Mouse (Mus musculus): ENCODE measurements around the gene Rptor.

Gene Rptor

DNA sequence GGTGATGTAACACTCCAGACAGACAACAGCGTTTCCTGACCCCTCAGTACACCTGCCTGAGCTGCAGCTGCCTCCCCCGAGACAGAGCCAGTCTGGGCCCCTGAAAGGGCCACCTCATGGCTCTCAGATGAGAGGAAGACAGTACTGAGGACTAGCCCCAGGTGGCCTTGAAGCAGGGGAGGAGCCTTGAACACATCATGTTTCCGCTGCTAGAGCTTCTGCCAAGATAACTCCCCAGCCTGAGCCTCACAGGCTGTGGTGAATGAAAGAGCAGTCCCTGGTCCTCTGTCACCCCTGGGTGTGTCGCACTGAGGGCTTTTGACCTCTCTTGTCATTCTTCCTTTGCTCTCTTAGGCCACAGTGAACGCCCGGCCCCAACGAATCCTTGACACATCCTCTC is 268.4 kb downstream of the Rptor start:
- peak; percentile 28 to 50 for DNase-seq

DNA sequence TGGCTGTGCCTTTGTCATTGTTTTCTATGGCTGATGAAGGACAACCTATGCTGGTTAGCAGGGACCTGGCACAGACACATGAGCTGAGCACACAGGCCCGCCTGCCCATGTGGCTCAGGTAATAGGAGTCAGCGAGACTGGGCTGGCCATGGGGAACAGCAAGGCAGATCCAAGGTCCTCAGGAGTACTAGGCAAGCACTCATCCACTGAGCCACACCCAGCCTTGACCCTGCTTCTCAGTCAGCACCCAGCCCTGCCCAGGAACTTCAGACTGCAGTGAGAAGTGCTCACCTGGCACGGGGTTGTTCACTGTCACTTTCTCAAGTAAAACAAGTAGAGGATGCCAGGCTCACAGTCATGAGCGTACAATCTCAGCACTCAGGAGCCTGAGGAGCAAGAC is 270.9 kb downstream of the Rptor start:
- no peak for DNase-seq

DNA sequence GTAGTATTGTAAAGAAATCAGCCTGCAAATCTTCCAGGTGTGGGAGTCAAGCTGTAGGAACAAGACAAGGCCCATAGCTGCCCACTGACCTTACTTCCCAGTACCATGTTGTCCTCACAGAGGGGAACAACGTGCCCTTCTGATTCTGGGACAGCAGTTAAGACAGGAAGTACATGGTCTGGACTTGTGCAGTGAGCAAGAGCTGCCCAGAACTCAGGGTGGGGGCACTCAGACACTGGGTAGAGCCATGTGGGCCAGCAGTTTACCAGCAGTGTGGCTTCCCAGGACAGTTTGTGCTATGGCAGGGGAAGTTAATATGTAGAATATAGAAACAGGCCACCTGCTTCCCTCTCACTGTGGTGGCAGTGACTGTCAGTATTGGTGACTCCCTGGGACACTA is 272.1 kb downstream of the Rptor start:
- no peak for DNase-seq

DNA sequence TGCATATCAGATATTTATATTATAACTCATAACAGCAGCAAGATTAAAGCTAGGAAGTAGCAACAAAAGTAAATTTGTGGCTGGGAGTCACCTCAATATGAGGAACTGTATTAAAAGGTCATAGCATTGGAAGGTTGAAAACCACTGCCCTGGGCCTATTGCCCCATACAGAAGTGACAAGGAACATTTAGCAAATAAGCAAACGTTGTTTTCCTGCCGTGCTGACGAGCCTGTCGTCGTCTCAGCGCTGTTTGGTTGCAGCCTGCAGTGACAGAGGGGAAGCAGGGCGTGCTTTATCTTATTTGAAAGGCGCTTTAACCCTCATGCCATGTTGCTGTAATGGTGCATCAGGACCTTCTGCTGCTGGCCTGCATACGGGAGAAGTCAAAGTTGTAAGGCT is 273.0 kb downstream of the Rptor start:
- DNase-seq = no peak

DNA sequence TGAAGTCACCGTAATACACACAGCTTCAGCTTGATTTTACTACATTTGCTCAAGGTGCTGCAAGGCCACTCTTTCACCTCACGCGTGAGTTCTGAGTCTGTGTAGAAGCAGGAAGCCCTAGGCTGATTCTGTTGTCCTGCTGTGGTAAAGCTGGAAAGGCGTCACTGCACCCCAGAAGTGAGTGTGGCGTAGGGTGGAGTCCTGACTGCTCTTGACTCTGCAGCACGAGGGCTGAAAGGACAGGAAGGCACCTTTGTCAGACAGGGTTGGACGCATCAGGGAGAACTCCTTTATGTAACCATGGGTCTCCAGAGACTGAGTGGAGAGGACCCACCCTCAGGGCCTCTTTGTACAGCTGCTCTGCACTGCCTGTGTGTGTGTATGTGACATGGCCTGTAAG is 274.4 kb downstream of the Rptor start:
- no peak for DNase-seq

DNA sequence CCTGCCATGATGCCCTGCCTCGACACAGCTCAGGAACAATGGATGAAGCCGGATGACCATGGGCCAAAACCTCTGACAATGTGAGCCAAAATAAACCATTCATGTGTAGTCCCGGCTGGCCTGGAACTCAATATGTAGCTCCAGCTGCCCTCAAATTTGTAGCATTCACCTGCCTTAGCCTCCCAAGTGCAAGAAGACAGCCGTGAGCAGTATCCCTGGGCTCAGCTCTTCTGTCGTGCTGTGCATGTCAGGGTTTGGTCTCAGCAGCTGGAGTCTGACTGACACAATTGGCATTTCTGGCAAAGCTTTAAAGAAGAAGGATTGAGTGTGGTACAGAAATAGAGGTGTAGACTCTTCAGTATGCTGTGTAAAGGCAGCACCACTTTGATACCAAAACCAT is 276.9 kb downstream of the Rptor start:
- no peak for DNase-seq

DNA sequence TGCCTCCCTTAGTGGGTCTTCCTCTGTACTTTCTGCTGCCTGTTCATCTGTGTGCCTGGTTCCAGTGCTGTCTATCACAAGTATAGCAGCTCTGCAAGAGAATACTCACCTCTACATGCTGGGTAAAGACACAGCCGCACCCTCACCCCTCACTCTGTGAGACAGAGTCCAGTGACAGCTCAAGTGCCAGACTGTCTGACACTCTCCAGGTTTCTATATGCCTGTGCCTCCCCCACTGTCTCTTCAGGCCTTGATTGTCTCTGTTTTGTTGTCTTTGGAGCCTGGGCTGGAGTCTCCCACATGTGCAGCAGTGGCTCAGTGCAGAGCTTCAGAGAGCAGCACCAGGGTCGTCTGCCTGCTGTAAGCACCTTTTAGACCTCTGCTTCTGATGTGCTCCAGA is 280.9 kb downstream of the Rptor start:
- DNase-seq = no peak

DNA sequence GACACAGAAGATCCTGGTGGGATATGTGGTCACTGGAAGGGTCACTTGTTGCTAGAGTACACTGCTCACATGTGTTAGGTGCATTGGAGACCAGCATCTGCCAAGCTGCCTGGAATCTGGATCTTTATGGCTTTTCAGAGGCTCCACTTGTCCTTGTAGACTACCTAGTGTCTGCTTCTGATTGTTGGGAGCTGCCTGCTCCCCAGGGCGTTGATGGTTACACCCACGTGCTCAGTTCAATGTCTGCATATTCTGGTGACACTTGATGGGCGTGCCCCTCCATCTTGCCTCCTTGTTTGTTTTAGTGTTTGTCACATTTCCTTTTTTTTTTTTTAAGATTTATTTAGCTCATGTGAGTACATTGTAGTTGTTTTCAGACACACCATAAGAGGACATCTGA is 287.3 kb downstream of the Rptor start:
- no peak for DNase-seq

DNA sequence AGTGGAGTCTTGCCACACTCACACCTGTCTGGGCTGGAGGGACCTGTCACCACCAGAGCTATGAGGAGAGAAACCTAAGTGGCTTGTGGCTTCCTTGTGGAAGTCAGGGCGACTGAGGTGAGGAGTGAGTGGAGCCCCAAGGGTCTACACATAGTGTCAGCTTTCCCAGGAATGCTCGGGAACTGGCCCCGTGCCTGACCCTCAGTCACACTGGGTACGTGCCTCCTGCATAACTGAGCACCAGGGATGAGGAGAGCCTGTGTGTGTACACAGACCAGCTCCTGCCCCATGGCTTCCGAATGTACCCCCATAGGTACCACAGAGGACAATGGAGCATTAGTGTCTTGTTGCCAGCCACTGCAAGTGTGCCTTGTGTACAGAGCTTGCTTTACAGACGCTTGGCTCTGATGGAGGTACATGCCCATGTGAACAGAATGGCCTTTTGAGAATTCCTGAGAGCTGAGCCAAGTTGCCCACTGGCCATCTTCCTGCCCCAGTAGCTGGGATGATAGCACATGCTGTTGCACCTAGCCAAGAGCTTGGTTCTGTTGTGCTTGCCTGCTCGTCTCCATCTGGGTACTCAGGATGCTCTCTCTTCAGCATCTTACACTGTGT is 289.0 kb downstream of the Rptor start:
- DNase-seq = no peak

DNA sequence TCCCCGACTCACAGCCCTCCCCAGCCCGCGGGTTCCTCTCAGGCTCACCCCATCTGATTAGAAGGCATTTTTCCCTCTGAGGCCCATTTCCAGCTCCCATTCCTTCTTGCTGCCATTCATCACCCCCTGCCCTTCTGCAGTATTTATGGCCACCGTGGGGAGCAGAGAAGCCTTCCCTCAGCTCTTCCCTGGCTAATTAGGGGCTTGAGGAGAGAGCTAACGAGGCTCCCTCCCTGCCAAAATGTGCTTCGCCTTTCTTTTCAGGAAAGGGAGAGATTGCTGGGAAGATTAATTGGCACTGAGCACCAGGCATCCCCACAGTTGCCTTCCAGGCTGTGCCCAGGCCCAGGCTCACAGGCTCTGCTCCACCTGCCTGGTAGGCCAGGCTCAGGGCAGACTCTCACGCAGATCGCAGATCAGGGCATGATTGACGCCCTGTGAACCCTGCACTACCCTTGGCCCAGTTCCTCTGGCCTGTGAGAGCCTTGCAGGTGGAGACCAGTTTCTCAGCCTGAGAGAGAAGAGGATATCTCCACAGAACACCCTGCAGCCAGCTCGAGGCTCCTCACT is 291.0 kb downstream of the Rptor start:
- no peak for DNase-seq

DNA sequence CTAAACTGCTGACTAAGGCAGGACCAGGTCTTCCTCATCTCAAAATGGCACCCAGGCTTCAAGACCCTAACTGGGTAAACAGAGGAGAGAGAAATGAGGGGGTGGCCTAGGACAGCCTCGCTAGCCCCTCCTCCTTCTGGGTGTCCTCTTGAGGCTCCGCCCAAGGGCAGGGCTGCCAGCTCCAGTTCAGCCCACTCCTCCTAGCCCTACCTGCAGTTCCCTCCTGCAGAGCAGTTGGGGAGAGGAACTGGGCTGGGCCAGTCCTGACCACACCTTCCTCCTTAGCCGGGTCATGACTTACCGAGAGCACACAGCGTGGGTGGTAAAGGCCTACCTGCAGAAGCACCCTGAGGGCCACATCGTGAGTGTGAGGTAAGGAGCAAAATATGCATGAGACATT is 291.9 kb downstream of the Rptor start:
- DNase-seq = no peak

DNA sequence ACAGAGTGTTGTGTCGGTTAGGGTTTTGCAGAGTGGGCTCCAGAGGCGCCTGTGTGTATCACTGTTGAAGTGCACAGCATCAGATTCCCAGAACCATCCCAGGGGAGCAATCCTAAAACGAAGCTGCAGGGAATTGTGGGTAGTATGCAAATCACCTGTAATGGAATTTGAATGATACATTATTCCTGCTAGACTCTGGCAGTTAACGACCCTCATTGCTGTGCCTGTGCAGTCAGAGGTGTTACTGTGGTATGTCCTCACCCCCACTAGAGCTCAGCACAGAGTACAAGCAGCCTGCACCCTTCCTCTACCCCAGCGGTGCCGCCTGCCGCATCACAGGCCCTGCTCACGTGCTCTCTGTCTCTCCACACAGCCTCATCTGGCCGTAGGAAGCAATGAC is 294.3 kb downstream of the Rptor start:
- DNase-seq = no peak

DNA sequence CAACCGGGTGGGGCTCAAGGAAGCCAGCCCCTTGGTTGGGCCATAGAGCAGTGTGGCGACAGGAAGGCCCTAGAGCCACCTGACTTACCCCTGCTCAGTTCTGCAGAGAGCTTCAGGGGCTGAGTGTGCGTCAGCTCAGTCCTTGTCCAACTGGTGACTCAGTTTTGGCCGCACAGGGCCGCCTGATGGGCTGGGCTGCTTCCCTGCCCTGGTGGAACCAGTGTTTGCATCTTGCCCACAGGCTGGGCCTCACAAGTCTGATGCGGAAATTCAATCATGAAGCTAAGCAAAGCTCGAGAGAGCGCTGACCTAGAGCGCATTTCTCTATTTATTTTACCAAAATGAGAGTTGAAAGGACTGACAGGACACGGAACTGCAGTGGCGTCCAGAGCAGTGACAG is 296.3 kb downstream of the Rptor start:
- DNase-seq = no peak

DNA sequence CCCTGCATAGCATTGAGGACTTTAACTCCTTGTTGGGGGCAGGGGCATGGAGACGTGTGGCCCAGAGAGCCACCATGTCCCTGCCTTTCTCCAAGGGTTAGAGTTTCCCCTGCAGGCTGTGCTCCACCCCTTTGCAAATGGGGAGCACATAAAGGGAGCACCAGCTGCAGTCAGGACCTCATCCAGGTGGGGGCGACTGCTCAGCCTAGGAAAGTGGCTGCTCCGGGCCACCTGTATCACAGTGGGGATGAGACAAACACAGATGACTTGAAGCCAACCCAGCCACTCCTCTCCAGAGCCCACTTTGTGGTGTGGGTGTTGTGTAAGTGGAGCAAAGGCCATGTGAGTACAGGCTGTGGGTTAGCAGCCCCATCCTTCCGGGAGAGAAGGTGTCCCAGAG is 298.5 kb downstream of the Rptor start:
- no peak for DNase-seq

DNA sequence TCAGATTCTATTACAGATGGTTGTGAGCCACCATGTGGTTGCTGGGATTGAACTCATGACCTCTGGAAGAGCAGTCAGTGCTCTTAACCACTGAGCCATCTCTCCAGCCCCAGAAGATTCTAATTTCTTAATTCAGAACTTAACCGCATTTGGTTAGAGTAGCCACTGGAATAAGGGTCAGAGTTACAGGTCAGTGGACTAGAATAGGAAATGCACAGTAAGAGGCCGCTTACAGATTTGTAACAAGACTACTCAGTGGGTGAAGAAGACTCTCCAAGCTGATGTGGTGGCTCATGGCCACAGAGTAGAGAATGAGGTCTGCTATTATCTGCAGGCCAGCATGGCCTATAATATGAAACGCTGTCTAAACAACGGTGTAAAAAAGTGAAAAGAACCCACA is 300.2 kb downstream of the Rptor start:
- DNase-seq = no peak

DNA sequence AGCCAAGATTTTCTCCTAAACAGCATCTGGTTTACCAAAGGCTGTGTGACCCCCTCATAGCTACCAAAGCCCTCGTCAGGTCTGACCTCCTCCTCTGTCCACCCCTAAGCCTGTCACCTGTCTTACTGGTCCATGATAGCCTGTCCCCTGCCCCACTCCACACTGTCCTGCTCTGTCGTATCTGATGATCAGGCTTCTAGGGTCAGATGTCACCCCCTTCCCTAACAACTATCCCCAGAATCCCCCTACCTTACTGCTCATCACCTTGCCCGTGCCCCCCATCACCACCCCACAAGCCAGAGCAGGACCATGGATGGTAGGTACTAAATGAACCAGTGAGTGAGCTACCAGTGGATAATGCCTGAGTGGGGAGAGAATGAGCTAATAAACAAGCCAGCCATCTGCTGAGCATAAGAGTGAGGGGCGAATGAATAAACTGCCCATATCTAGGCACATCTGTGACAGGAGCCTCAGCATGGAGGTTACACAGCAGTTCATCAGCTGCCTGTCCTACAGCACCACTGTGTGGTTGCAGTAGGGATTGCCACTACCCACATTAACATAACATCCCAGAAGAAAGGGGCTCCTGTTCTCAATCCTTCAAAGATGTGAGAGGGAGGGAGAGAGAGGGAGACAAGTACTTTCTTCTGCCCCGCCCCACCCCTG is 302.0 kb downstream of the Rptor start:
- peak; percentile 68 to 72 for DNase-seq

DNA sequence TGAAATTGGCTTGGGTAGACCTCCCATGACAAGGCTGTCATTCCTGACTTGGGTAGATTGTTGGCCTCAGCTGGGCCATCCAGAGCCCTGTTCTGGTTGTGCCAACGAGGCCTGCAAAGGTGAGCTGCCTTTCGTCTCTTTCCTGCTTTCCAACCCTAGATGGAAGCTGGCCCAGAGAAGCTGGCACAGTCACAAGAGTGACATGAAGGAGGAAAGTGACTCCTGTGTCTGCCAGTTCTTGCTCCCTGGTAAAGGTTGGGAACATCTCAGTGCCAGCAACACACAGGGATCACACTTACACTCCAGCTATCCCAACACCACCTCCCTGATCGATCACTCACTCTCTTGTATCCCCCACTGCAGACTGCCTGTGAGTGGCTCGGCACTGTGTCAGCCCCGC is 303.1 kb downstream of the Rptor start:
- DNase-seq = no peak

DNA sequence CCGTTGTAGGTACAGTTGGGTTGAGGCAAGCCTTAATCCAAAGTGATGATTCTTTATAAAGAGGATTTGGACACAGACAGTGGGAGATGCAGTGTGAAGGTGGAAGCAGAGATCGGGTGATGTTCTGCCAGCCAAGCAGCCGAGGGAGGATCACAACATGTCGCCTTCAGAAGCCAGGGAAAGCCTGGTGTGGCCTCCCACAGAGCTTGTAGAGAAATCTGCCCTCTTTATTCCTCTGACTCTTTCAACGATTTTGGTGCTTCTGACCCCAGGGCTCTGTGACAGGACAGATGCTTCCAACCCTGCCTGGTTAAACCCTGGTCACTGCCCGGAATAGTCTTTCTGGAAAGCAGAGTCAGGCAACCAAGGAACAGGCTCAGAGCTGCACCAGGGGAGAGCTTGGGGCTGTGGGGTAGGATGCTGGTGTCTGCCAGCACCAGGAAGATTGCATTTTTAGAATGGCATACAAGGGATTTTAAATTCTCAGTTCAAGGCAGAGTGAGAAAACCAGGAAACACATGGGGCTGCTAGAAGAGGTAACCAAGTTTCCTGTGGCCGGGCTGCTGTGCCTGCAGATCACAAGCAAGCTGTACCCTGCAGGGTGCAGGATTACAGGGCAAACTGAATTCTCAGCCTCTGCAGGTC is 304.4 kb downstream of the Rptor start:
- no peak for DNase-seq

DNA sequence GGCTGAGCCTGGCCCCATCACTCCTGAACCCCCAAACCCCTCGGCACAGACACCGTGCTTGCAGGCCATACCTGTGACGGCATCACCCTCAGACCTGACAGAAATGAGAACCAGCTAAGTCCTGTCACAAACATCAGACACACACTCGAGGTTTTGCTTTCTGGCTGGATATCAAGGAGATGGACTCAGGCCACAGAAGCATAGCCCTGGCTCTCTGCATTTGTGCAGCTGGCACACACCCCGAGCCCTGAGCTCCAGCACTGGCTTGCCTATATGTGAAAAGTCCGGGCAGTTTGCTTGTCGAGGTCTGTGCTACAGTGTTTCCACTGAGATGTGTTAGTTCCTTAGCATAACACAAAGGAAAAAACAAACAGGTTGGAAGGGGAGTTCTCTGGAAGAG is 305.0 kb downstream of the Rptor start:
- DNase-seq = no peak

DNA sequence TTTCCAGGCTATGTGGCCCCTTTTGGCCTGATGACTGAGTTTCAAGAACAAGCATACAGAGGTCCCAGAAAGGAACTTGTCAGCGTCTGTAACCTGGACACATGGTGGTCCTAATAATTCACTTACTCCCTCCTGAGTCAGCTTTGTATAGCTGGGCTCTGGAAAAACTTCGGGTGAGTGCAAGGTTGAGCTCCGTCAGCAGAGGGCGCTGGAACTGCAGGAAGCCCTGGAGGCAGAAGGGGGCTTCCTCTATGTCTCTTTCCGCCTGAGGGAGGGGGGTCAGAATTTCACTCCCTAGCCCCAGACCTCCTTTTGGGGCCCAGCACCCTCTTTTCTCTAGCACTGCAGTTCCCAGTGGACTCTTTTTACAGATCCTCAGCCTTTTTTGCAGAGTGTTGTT is 306.7 kb downstream of the Rptor start:
- DNase-seq = peak; percentile 79 to 83

DNA sequence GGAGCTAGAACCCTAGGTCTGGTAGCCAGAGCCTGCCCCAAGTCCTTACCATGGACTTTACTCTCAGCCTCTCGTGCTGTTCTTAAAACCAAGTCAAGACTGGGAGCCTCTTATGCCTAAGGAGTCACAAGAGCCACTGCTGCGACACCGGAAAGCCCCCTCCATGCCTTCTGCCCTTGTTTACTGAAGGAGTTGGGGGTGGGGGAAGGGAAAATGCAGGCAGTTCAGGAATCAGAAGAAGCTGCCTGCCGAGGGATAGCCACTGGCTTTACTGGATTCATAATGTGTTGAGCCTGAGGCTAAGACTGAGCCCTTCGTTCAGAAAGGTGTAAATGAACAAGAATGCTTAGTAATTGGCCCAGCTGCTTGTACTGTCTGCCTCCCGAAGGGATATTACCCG is 310.1 kb downstream of the Rptor start:
- no peak for DNase-seq

DNA sequence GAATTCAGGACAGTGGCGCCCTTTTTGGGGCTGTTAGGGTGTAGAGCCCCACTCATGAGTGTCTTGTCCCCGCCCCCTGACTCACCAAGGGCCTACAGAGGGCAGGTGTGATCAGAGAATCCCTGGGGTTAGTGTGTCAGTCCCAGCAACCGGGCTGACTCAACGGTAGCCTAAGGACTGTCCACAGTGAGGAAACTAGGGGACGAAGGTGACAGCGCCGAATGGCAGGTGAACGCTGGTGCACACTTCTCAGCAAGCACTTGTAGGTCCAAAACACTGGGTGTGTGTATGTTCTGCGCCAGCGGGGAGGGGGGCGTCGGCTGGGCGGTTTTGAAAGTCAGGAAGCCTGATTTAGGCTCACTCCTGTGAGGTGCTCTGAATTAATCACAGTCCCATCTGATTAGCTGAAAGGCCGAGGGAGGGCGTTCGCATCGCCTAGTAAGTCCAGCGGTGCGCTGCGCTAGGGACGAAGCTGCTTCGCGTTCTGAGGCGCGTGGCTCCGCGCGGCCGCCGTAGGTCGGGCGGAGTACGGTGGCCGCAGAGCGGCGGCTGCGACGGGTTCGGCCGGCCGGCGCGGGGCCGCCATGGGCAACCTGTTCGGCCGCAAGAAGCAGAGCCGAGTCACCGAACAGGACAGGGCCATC is 310.7 kb downstream of the Rptor start, which contains the start of gene Chmp6:
TSS of gene Chmp6 (plus strand) at position 151 of the 644 bp plus-strand sequence.
- peak; percentile 84 to 86 for DNase-seq

DNA sequence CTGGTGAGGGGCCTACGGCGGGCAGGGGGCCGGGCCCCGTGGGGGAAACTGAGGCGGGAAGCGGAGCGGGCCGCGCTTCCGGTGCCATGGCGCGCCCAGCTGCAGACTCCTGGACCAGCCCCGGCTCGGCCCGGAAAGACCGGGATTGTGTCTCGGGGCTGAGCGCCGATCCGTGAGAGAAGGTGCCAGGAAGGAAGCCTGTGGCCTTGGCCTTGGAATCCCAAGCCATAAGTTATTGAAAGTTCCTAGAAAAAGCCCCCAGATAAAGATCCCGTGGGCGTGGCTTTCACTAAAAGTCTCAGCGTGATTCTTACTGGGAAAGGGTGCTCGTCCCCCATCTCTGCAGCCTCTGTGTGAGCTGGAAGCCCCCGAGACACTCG is 311.2 kb downstream of the Rptor start:
- DNase-seq = no peak

DNA sequence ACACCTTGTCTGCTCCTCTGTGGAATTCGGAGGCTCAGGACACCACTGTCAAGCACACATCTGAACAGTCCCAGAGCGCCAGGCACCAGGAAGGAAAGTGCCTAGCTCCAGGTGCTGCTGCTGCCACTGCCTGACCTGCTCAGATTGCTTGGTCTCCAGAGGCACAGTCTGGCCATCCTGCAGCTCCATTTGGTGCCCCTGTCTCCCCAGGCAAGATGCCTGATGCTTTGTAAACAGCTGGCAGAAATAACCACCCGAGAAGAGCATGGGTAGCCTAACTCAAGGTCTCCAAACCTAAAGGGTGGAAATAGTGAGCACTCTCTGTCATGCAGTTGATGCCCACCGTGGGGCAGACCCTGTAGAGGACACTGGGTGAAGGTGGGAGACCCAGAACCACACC is 311.7 kb downstream of the Rptor start:
- DNase-seq = no peak

All from thymus, postnatal 36 days (tissue).